Mouse (Mus musculus) right cerebral cortex, postnatal 14 days (tissue): ENCODE results near the gene Lce1e.
A peak's percentile ranks its signal among the peaks of the same experiment; 100 is the strongest.

Source experiments
- DNase-seq: peaks from one replicate; pipeline ENCODE4 v3.0.0; 2022

Lce1e gene

DNA sequence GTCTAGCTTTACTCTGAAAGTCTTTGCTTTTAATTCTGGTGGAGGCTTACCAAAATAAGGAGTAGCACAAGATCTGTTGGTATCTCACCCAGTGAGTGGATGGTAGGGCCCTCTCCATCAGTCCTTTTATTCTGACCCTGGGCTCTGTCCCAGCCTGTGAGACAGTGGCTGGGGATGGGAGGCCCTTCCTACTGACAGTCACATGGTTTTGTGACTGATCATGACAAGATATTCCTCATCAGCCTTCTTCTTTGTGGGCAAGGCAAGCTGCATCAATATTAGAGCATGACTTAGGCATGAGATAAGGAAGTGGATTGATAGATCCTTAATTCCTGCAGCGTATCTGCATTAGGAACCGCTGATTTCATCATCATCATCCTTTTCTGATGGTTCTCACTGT lies at the start of gene Lce1e:
Lce1e (minus strand) TSS at position 101 of the 400 bp plus-strand sequence.
- no peak for DNase-seq

DNA sequence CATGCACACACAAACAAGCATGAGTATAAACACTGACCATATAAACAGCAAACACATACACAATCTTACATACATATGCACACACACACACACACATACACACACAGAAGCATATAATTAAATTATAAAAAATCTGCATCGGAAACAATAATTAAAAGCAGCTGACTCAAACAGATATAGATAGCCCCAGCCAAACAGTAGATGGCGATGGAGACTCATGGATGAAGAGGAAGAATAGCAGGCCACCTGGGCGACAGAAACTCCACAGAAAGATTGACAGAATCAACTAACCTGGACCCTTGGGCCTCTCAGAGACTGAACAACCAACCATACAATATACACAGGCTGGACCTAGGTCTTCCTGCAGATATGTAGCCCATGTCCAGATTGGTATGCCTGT lies 44.3 kb upstream of the Lce1e start:
- no peak for DNase-seq

DNA sequence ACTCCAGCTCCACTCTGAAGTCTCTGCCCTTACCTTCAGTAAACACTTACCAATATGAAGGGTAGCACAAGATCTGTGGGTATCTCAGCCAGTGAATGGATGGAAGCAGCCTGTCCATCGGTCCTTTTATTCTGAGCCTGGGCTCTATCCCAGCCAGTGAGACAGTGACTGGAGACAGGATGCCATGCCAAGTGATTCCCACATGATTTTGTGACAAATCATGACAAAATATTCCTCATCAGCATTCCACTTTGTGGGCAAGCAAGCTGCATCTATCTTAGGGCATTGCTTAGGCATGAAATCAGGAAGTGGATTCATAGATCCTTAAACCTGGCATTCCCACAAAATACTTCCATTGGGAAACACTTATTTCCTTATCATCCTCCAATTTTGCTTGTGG lies 43.4 kb upstream of the Lce1e start, which contains the start of gene Lce1g:
Lce1g (minus strand) TSS at position 101 of the 400 bp plus-strand sequence.
- DNase-seq: no peak

DNA sequence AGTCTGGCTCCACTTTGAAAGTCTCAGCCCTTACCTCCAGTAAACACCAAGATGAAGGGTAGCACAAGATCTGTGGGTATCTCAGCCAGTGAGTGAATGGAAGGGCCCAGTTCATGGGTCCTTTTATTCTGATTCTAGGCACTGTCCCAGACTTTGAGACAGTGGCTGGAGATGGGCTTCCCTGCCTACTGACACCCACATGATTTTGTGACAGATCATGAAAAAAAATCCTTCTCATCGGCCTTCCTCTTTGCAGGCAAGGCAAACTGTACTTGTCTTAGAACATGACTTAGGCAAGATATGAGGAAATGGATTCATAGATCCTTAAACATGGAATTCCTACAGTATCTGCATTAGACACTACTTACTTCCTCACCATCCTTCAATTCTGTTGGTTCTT lies 30.1 kb upstream of the Lce1e start, which contains the start of gene Gm38119:
Gm38119 (minus strand) TSS at position 101 of the 400 bp plus-strand sequence.
- no peak for DNase-seq

DNA sequence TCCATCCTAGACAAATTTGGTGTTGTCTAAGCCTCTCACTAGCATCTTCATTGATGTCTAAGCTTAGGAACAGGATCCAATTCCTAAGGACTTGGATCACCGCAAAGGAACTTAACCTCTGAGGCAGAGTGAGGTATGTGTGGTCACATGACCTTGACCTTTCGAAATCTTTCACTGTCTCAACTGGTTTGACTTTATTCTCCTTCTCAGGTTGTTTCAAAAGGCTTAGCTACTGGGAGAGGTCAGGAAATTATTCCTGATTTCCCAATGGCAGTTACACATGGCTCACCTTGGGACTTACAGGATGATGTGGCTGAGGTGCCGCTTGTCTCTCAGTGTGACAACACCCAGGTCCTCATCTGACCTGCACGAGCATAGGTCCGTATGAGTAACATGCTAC lies 13.8 kb upstream of the Lce1e start:
- no peak for DNase-seq

DNA sequence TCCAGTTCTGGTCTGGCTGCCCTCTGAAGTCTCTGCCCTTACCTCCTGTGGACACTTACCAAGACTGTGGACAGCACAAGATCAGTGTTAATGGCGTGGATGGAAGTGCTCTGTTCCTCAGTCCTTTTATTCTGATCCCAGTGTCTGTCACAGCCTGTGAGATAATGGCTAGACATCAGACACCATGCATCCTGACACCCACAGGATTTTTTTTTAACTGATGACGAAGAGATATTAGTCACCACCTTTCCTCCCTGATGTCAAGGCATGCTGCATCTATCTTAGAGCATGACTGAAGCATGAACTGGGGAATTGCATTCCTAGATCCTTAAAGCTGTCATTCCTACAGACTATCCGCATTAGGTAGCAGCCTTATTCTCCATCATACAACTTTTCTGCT lies 11.4 kb upstream of the Lce1e start, which contains the start of gene Lce1f:
Lce1f (minus strand) TSS at position 101 of the 400 bp plus-strand sequence.
- no peak for DNase-seq

DNA sequence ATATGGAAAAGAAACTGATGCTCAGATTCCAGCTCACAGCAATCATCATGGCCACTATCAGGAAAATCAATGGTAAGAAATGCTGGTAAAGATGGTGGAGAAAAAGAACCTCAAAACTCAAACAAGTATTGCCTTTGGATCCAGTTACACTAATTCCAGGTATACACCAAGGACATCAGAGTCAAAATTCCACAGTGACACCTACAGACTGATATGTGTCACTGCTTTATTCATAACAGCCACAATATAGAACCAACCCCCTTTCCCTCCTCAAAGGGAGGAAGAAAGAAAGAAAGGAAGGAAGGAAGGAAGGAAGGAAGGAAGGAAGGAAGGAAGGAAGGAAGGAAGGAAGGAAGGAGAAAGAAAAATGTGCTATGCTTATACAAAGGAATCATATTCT lies 6.2 kb upstream of the Lce1e start:
- DNase-seq: no peak

DNA sequence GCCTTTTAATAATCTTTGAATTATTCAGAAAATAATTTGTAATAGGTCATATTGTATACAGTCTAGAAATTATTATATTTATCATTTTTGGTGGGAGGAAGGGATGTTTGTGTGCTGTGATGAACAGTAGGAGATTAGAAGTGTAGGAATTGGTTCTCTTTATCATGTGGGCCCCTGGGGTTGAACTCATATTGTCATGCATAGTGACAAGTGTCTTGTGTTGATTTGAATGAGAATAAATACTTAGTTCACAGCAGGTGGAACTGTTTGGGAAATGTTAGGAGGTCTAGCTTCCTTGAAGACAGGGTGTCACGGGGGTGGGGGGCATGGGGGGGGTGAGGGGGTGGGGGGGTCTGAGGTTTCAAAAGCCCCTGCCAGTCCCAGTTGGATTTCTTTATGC lies 14.3 kb downstream of the Lce1e start:
- no peak for DNase-seq

DNA sequence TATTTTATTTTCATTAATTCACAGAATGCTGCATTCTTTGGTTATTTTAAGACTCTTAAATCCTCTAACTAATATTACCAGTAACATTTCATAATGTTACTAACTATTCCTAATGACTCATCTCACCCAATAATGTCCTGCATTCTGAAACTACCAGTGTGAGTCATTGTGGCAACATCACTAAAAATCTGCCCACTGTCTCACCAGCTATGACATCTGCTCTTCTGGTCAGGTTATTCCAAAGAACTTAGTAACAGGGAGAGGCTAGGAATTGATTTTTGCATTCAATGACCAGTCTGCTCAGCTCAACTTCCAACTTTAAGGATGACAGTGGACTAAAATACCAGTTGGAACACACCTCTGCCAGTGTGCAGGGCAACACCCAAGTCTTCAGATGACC lies 17.2 kb downstream of the Lce1e start:
- no peak for DNase-seq

DNA sequence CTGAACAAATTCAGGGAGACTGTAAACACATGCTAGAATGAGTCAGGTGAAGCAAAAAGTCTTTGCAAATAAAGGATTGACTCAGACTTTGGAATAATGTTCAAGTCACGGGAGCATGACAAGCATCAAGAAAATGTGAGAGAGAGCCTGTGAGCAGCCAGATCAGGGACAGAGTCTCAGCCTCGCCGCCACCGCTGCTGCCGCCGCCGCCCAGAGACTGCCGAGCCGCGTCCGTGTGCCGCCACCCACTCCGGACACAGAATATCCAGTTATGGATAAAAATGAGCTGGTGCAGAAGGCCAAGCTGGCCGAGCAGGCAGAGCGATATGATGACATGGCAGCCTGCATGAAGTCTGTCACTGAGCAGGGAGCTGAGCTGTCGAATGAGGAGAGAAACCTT lies 19.7 kb downstream of the Lce1e start:
- peak; percentile 6 for DNase-seq

DNA sequence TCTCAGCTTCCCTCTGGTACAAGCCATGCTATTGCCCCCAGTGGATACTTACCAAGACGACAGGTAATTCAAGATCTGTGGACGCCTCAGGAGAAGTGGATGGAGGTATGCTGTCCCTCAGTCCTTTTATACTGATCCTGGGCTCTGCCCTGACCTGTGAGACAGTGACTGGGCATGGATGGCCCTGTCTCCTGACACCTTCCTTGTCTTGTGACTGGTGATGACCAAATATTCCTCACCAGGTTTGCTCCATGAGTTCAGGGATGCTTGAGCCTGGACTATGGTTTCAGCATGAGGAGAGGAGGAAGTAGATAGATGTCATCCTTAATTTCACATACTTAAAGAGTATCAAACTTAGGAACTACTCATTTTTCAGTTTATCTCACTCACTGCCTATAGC lies 21.8 kb downstream of the Lce1e start, which contains the start of gene Lce1d:
Lce1d (minus strand) TSS at position 101 of the 400 bp plus-strand sequence.
- DNase-seq: no peak

DNA sequence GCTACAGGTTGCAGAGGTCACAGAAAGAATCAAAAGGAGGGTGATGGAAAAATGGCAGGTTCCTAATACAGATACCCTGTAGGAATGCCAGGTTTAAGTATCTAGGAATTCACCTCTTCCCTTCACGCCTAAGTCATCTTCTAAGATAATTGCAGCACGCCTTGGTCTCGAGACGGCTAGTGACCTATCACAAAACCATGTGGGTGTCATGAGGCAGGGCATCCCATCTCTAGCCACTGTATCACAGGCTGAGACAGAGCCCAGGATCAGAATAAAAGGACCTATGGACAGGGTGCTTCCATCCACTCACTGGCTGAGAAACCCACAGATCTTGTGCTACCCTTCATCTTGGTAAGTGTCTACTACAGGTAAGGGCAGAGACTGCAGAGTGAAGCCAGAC lies 29.9 kb downstream of the Lce1e start, which contains the start of gene Lce1c:
Lce1c (plus strand) TSS at position 301 of the 400 bp plus-strand sequence.
- no peak for DNase-seq

DNA sequence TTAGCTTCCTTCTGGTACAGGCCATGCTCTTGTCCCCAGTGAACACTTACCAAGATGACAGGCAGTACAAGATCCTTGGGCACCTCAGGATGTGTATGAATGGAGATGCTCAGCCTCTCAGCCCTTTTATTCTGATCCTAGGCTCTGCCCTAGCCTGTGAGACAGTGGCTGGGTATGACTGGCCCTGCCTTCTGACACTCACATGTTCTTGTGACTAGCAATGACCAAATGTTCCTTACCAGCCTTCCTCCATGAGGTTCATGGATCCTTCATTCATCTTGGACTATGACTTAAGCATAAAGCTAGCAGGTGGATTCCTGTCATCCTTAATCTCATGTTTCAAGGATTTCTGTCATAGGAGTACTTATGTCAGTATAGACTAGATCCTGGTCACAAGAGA lies 38.7 kb downstream of the Lce1e start, which contains the start of gene Lce1a2:
Lce1a2 (minus strand) TSS at position 101 of the 400 bp plus-strand sequence.
- no peak for DNase-seq
